Mouse (Mus musculus) ZHBTc4 (cell line): Measurements from ENCODE around the gene Cdca5.
A peak's percentile ranks its signal among the peaks of the same experiment; 100 is the strongest.
"Not testable (repeated sequence)": the region's sequence is repeated elsewhere in the genome, so short reads cannot be mapped to it uniquely, and the experiment has no call there.

Experiments used
- DNase-seq: peaks from one replicate; pipeline ENCODE4 v3.0.0-alpha.2; 2011; ENCODE audit warnings: low read depth, low spot score

Cdca5 gene

GRCm38 (mm10) chr19:6084478-6085248, at the start of gene Cdca5, which contains the start of gene Zfpl1:
TSS of gene Cdca5 (plus strand) at chr19:6084983.
TSS of gene Zfpl1 (minus strand) at chr19:6084956.
- DNase-seq, result peak; percentile 99

DNA sequence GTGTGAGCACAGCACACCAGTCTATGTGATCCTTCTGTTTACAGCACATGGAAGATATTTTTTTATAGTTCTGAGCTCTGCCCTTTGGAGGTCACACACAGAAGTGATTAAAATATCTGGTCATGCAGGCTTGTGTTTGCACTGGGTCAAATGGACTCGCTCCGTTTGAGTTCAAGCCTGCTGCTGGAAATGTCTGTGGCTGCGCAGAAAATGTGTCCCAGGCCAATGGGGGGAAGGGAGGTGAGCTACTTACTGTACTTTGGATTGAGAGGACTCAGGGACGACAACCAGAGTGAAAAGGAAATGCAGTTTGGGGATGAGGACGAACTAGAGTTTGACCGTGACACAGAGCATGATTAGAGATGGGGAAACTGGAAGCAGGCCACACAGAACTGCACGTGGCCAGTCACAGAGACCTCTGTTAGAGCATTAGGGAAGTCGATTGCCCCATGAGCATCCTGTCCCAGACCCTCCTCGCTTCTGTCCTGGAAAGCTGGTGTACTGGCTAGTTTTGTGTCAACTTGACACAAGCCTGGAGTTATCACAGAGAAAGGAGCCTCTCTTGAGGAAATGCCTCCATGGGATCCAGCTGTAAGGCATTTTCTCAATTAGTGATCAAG, 48.7 kb upstream of the Cdca5 start:
- no peak for DNase-seq

DNA sequence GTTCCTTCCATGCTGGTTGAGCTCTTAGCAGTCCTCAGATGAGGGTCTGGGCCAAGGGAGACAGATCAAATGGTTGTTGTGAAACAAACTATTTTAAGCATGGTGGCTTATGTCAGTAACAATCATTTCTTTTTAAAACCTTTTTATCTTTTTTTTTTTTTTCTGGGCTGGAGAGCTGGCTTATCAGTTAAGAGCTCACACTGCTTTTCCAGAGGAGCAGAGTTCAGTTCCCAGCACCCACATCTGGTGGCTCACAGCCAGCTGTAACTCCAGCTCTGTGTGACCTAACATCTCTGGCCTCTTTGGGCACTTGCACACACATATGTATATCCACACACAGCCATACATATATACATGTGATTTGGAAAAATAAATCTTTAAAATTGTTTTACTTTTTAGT, 47.1 kb upstream of the Cdca5 start:
- DNase-seq, result no peak

DNA sequence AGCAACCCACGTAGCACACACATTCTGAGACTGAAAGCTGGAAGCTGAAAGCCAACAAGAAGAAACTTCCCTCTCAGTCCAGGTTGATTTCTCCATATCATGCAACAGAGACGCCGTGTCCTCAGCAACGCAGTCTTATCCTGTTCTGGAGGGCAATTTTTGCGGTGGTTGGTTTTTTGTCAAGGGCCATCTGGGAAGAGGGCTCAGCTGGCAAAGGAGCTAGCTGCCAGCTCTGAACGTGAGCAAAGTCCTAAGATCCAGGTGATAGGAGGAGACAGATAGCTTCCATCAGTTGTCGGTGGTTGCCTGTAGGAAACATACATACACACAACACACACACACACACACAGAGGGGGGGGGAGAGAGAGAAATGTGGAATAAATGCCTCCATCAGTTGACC, 46.5 kb upstream of the Cdca5 start:
- no peak for DNase-seq

DNA sequence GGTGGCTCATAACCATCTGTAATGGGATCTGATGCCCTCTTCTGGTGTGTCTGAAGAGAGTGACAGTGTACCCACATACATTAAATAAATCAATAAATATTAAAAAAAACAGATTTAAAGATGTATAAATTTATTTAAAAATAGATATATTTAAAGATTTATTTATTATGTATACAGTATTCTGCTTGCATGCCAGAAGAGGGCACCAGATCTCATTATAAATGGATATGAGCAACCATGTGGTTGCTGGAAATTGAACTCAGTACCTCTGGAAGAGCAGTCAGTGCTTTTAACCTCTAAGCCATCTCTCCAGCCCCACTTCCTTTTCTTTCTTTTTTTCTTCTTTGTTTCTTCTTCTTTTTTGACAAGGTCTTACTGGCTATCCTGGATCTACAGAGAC, 44.8 kb upstream of the Cdca5 start:
- DNase-seq, result no peak

- no peak for DNase-seq
Measured at GRCm38 (mm10) chr19:6042293-6042692, 42.5 kb upstream of the Cdca5 start.

- DNase-seq, result not testable (repeated sequence)
Measured at GRCm38 (mm10) chr19:6044102-6044501, 40.7 kb upstream of the Cdca5 start.

DNA sequence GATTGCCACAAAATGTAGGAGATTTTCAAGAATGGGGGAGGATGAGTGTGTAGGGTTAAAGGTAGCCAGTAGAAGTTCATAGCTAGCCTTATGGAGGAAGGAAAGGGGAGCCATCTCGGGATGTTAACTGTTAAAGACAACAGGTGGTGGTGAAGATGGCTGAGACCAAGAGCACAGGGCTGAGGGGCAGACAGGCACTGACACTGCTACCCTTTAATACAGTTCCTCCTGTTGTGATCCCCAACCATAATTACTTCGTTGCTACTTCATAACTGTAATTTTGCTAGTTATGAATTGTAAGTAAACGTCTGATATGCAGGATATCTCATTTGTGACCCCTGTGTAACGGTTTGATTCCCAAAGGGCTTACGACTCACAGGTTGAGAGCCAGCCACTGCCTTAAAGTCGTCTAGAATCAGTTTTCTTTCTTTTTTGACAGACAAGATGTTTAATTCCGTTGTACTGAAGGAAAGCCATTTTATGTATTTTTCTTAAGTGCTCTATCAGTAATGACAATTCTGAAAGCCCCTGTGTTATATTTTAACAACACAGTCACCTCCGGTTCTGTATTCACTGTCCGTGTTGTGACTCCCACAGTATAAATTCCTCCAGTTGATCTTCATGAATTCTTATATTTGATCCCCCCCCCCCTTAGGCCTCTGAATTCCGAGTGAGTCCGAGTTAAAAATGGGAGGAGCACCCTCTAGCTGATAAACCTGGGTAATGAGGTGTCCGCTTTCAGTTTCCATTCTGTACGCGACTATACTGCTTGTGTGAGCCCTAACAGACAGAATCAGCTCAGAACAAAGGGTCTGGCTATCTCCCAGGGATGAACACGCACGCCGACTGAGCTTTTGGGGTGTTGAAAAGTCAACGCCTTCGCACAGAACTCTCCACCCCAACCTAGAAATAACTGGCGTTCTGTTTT, 39.2 kb upstream of the Cdca5 start:
- DNase-seq, result no peak

GRCm38 (mm10) chr19:6046294-6047153, 38.3 kb upstream of the Cdca5 start, which contains the start of gene Syvn1:
TSS of gene Syvn1 (plus strand) at chr19:6046576.
- peak; percentile 95 for DNase-seq

DNA sequence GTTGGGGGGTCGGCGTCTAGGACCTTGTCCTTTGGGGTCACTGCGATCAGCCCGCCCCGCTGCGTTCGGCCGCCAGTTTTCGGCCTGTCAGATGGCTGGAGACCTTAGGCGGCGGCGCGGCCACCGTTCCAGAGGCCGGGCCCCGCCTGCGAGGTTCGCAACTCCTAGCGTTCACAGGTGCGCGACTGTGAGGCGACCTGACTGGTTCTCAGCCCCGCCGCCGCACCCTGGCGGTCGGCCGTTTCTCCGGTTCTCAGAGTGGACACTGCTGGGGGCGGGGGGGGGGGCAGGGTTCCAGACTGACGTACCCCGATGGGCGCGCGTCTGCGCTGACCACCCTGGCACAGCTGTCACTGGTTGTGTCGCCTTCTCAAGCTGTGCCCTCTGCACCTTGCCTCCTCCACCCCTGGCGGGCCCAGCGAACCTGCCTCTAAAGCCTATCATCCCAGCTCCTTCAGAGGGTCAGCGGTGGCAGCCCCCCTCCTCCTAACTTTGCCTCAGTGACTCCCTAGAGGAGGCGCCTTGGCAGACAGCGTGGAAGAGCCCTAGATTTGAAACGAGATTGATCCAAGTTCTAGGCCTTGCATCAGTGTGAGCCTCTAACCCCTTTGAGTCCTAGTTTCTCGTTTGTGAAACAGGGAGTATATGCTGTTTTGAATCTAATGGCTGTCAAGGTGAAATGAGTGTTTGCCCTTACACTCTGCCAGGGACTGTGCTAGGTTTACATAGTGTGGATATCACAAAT, 37.5 kb upstream of the Cdca5 start:
- DNase-seq, result no peak

DNA sequence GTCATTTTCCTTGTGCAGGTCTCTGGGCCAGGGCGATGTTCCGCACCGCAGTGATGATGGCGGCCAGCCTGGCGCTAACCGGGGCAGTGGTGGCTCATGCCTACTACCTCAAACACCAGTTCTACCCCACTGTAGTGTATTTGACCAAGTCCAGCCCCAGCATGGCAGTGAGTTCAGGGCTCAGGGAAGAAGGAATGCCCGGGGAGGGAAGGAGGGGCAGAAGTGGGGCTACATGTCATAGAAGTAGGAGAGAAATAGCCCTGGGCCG, 37.0 kb upstream of the Cdca5 start:
- no peak for DNase-seq

DNA sequence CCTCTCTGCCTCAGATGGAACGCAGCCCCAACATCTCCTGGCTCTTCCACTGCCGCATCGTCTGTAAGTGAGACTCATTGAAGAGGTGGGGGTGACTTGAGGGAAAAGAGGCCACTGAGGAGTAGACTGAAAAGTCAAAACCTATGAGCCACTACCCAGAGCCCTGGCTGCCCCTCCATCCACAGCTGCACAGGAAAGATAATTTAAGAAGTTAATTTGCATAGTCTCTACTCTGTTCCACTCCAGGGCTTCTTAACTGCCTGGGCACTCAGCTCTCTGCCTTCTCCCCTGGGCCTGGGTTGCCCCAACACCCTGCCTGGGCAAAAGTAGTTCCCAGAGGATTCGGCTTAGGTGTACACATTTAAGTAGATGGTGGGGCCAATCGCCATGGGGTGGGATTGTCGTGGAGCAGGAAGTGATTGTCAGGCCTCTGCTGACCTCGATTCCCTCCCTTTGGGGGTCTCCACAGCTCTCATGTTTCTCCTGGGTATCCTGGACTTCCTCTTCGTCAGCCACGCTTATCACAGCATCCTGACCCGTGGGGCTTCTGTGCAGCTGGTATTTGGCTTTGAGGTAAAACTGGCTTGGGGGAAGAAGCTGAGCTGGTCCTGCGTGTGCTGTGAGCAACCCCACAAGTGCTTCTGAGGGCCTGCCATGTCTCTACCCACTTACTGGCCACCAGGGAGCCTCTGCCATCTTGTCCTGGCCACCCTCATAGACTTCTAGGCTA, 35.9 kb upstream of the Cdca5 start:
- no peak for DNase-seq

DNA sequence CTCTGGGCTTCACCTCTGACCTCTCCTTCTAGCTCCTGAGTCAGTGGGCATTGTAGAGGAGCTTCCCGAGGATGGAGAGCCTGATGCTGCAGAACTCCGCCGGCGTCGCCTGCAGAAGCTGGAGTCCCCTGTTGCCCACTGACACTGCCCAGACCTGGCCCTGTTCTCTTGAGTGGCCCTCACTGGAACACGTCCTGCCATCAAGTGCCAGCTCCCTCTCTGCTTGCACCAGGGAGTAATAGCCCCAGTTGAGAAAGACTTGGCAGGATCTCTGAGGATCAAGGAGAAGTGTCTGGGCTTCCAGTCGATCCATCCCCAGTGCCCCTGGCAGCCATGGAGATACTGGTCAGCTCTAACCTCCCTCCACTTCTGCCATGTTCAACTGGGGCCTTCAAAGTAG, 32.3 kb upstream of the Cdca5 start:
- peak; percentile 0 for DNase-seq

DNA sequence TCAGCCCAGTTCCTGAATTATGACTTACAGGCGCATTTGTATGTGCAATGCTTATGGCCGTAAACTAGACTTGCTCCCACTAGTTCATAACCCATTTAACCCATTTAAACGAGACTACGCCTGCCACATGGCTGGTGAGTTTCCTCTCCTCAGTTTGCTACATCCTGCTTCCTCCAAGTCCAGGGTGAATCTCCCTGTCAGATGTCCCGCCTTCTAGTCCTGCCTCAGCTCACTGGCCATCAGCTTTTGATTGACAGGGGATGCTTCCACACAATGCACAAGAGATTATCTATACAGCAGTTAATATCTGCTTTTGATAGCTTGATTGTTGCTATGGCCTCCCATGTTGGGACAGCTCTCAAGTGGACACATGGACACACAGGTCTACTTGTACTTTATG, 30.5 kb upstream of the Cdca5 start:
- DNase-seq, result no peak

- no peak for DNase-seq
Measured at GRCm38 (mm10) chr19:6056696-6057095, 28.1 kb upstream of the Cdca5 start.

GRCm38 (mm10) chr19:6057313-6058096, 27.3 kb upstream of the Cdca5 start, which contains the start of the genes Mrpl49 and Fau:
TSS of gene Mrpl49 (minus strand) at chr19:6057785.
TSS of gene Fau (plus strand) at chr19:6057844.
- peak; percentile 99 for DNase-seq

DNA sequence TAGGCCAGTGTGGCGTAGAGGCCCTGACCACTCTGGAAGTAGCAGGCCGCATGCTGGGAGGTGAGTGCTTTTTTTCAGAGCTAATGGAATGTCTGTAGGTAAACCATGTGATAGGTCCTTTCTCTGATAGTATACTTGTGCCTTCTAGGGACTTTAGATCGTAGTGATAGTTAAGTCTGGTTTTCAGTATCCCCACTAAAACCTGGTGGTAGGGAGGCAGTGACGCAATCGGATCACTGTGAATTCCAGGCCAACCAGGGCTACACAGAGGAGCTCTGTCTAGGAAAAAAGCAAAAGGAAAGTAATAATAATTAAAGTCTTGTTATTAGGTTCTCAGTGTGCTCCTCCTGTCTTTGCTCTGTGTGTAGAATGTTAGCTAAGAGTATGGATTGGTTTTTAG, 26.3 kb upstream of the Cdca5 start:
- no peak for DNase-seq

- DNase-seq, result no peak
Measured at GRCm38 (mm10) chr19:6058966-6059365, 25.8 kb upstream of the Cdca5 start.

- DNase-seq, result peak; percentile 96
Measured at GRCm38 (mm10) chr19:6061021-6061533, 23.7 kb upstream of the Cdca5 start, which contains the start of gene Znhit2. TSS of gene Znhit2 (plus strand) at chr19:6061192.
